8 mouse cellular contexts compared by ENCODE assay signal in genomic region chr13:37826281-37826993, GRCm38 (mm10). TPM values are rescaled to one million over a fixed set of nuclear protein-coding genes. Genes with fewer than 3 reads are reported as not detected.
DNase-seq lines count a peak whose midpoint lies in the region; ATAC-seq and TF ChIP-seq lines count a peak whose summit lies in the region.

No protein-coding gene starts in this region.

- peak overlapping the region; percentile 26; the same call in 1 of the 2 replicates for H3K27ac ChIP-seq in ES-E14 (ENCODE audit: insufficient read depth, low read depth, low read length, poor library complexity, severe bottlenecking)
- no peak overlapping the region for H3K27ac ChIP-seq in forebrain, embryonic 16.5 days (ENCODE audit: low read length)

- H3K4me1 ChIP-seq in ES-E14 (ENCODE audit: control insufficient read depth in 2 of 2, insufficient read depth in 2 of 2, low read length in 2 of 2, poor library complexity in 1 of 2) = peaks cover 2 to 15% of the 10 kb centered on the region in 2 experiments; a peak in 3 of 4 replicates
- H3K4me1 ChIP-seq in forebrain, embryonic 16.5 days (replicated peaks; ENCODE audit: control insufficient read depth, insufficient read depth, low read length) = peaks cover 29% of the 10 kb centered on the region

- H3K4me2 ChIP-seq in forebrain, embryonic 16.5 days (ENCODE audit: low read length) = peak overlapping the region; percentile 99

- WGBS in forebrain, embryonic 16.5 days = 0% methylated on average over 63 of the region's 65 CpGs

- H3K4me3 ChIP-seq in ES-E14 (ENCODE audit: insufficient read depth in 1 of 2, low read depth in 1 of 2, low read length in 2 of 2, poor library complexity in 1 of 2, severe bottlenecking in 1 of 2) = peak overlapping the region; percentile 93 to 97
- H3K4me3 ChIP-seq in forebrain, embryonic 16.5 days (replicated peaks; ENCODE audit: low read length) = peak overlapping the region; percentile 62

- no peaks in the 10 kb centered on the region for H3K36me3 ChIP-seq in ES-E14 (ENCODE audit: control insufficient read depth, insufficient read depth, low read length, poor library complexity, severe bottlenecking)
- no peaks in the 10 kb centered on the region for H3K36me3 ChIP-seq in forebrain, embryonic 16.5 days (ENCODE audit: control insufficient read depth, insufficient read depth)

- peak; percentile 59 for ATAC-seq in forebrain, embryonic 16.5 days

- H3K9ac ChIP-seq in ES-E14 (ENCODE audit: insufficient read depth, low read depth, low read length, poor library complexity, severe bottlenecking) = peak overlapping the region; percentile 72
- H3K9ac ChIP-seq in forebrain, embryonic 16.5 days (replicated peaks; ENCODE audit: low read depth, low read length) = peak overlapping the region; percentile 54

- H3K27me3 ChIP-seq in forebrain, embryonic 16.5 days (replicated peaks; ENCODE audit: control insufficient read depth, insufficient read depth, low read length) = peaks cover 37% of the 10 kb centered on the region

- H3K9me3 ChIP-seq in ES-E14 (ENCODE audit: control insufficient read depth, insufficient read depth, low read depth, low read length) = no peaks in the 10 kb centered on the region
- H3K9me3 ChIP-seq in forebrain, embryonic 16.5 days (ENCODE audit: control insufficient read depth, low read length) = no peaks in the 10 kb centered on the region

- in situ Hi-C loops in ES-E14 (cut with MboI; ENCODE audit: low sequenced_read_pairs in 2 of 2, unreplicated experiment in 2 of 2) = loop anchor here in 1 of 2 experiments (10.0 kb wide), 1 partner anchor 62 kb away; no protein-coding TSS in a partner anchor

- DNase-seq in ES-E14 (ENCODE audit: low read depth, low spot score) = no peak
- DNase-seq in c-Kit-positive CD71-positive TER-119-positive erythroid progenitor cells, embryonic 14.5 days (ENCODE audit: low spot score) = peak; percentile 37
- peak; percentile 78 for DNase-seq in heart, postnatal 4 days
- DNase-seq in layer of hippocampus, postnatal 10 days (ENCODE audit: low spot score in 2 of 2) = peak; percentile 51 to 63
- peak; percentile 68 for DNase-seq in lung, postnatal 36 days
- peak; percentile 70 for DNase-seq in retina, embryonic 14.5 days (ENCODE audit: low spot score)
- peak; percentile 80 for DNase-seq in thymus, postnatal 4 days

TF ChIP-seq in ES-E14, 5 proteins besides CTCF, POLR2A, EP300 and RAD21:
- no peak for TF ChIP-seq ZC3H11A (IDR thresholded peaks at IDR 0.05; ENCODE audit: borderline replicate concordance, low read depth, low read length)
- TF ChIP-seq HCFC1 (IDR thresholded peaks at IDR 0.05; ENCODE audit: borderline replicate concordance, insufficient read depth, low read length) = peak; percentile 24; the same call in 1 of the 2 replicates
TF ChIP-seq in ES-E14: peak in this region for 1.

RNA-seq across cellular contexts. Expression of gene Rreb1, which starts 48.2 kb away (rescaled TPM):
- 14.7 and 16.5 TPM in 2 replicates for total RNA-seq in ES-E14 (2012; rRNA removed)
- polyA plus RNA-seq in forebrain, embryonic 16.5 days (2015; fragmentation: Nextera tagmentation; extraction: Ambion mirVana) = 1.3 and 2.1 TPM in 2 replicates
- total RNA-seq in heart, postnatal 4 days (2021) = 10 to 100 TPM; 44.6 to 48.8 TPM
- total RNA-seq in layer of hippocampus, postnatal 10 days (2021) = 10 to 100 TPM; 22.9 to 27.5 TPM
